Mouse (Mus musculus): ENCODE measurements at regions not wholly inside any gene's neighbourhood (a gene's known extent, or its start where the extent isn't known, plus 50 kb on each side); places are given as distances from the start of the nearest gene placed in this dataset.

GRCm38 (mm10) chr7:111420698-111421097 is 337.9 kb upstream of the Eif4g2 start:
- DNase-seq (ENCODE audit: low read depth, low spot score): no peak

- no peak for DNase-seq (ENCODE audit: low read depth, low spot score)
Measured at GRCm38 (mm10) chr7:111417735-111418134, 334.9 kb upstream of the Eif4g2 start.

GRCm38 (mm10) chr7:111416061-111416460 is 333.2 kb upstream of the Eif4g2 start:
- no peak for DNase-seq (ENCODE audit: low read depth, low spot score)

- DNase-seq (ENCODE audit: low read depth, low spot score): no peak
Measured at GRCm38 (mm10) chr7:111413745-111414144, 330.9 kb upstream of the Eif4g2 start.

GRCm38 (mm10) chr7:111412957-111413356 is 330.1 kb upstream of the Eif4g2 start:
- DNase-seq (ENCODE audit: low read depth, low spot score): no peak

GRCm38 (mm10) chr7:111411386-111411960 is 328.6 kb upstream of the Eif4g2 start:
- DNase-seq (ENCODE audit: low read depth, low spot score): no peak

- no peak for DNase-seq (ENCODE audit: low read depth, low spot score)
Measured at GRCm38 (mm10) chr7:111395972-111396371, 313.1 kb upstream of the Eif4g2 start.

GRCm38 (mm10) chr7:111395111-111395510 is 312.3 kb upstream of the Eif4g2 start:
- no peak for DNase-seq (ENCODE audit: low read depth, low spot score)

- no peak for DNase-seq (ENCODE audit: low read depth, low spot score)
Measured at GRCm38 (mm10) chr7:111393846-111394245, 311.0 kb upstream of the Eif4g2 start.

GRCm38 (mm10) chr7:111389690-111390089 is 306.9 kb upstream of the Eif4g2 start:
- no peak for DNase-seq (ENCODE audit: low read depth, low spot score)

GRCm38 (mm10) chr7:111374534-111374933 is 291.7 kb upstream of the Eif4g2 start:
- DNase-seq (ENCODE audit: low read depth, low spot score): no peak

- no peak for DNase-seq (ENCODE audit: low read depth, low spot score)
Measured at GRCm38 (mm10) chr7:111373380-111374173, 290.7 kb upstream of the Eif4g2 start.

GRCm38 (mm10) chr7:111370421-111370887 is 287.6 kb upstream of the Eif4g2 start:
- DNase-seq (ENCODE audit: low read depth, low spot score): no peak

- DNase-seq (ENCODE audit: low read depth, low spot score): no peak
Measured at GRCm38 (mm10) chr7:111368296-111369004, 285.6 kb upstream of the Eif4g2 start.

- no peak for DNase-seq (ENCODE audit: low read depth, low spot score)
Measured at GRCm38 (mm10) chr7:111366951-111367653, 284.3 kb upstream of the Eif4g2 start.

GRCm38 (mm10) chr7:111365384-111365783 is 282.6 kb upstream of the Eif4g2 start:
- no peak for DNase-seq (ENCODE audit: low read depth, low spot score)

GRCm38 (mm10) chr7:111363206-111363605 is 280.4 kb upstream of the Eif4g2 start:
- DNase-seq (ENCODE audit: low read depth, low spot score): no peak

GRCm38 (mm10) chr7:111362646-111363045 is 279.8 kb upstream of the Eif4g2 start:
- DNase-seq (ENCODE audit: low read depth, low spot score): no peak

GRCm38 (mm10) chr7:111355088-111355656 is 272.3 kb upstream of the Eif4g2 start:
- no peak for DNase-seq (ENCODE audit: low read depth, low spot score)

GRCm38 (mm10) chr7:111354066-111354465 is 271.2 kb upstream of the Eif4g2 start:
- DNase-seq (ENCODE audit: low read depth, low spot score): no peak

- DNase-seq (ENCODE audit: low read depth, low spot score): no peak
Measured at GRCm38 (mm10) chr7:111352176-111352575, 269.3 kb upstream of the Eif4g2 start.
